Comparison of ENCODE assay signal across 16 mouse cellular contexts in genomic region chr2:124176711-124177169, GRCm38 (mm10).
DNase-seq lines count a peak whose midpoint lies in the region; ATAC-seq and TF ChIP-seq lines count a peak whose summit lies in the region.
"Had no signal": no experiment of that assay in that cellular context is flagged by ENCODE, and none has a peak within 500 bp of the region (broad histone marks: within the 10 kb centered on the region; RNA-seq: fewer than 3 reads in every experiment).

No protein-coding gene starts in this region.

- H3K4me1 ChIP-seq in lung, embryonic 14.5 days (ENCODE audit: insufficient read depth): no peaks in the 10 kb centered on the region
- H3K4me1 ChIP-seq in forebrain, embryonic 12.5 days: peaks cover 16% of the 10 kb centered on the region
- peaks cover 21% of the 10 kb centered on the region for H3K4me1 ChIP-seq in midbrain, embryonic 15.5 days
- H3K4me1 ChIP-seq in thymus, adult 2 months (replicated peaks; ENCODE audit: control insufficient read depth, insufficient read depth, low read length): no peaks in the 10 kb centered on the region
- H3K4me1 ChIP-seq: heart, embryonic 12.5 days had no signal

- no peak overlapping the region for H3K27ac ChIP-seq in lung, embryonic 14.5 days (ENCODE audit: low read depth)
- H3K27ac ChIP-seq in forebrain, embryonic 12.5 days: peak overlapping the region; percentile 74
- H3K27ac ChIP-seq in midbrain, embryonic 15.5 days: 0 out of 2 replicates have a peak overlapping the region, but pooled peaks have one; percentile 43
- H3K27ac ChIP-seq in thymus, adult 2 months (ENCODE audit: control insufficient read depth, insufficient read depth, low read length): no peak overlapping the region
- H3K27ac ChIP-seq: liver, embryonic 14.5 days had no signal

- H3K9me3 ChIP-seq in lung, embryonic 14.5 days (ENCODE audit: low read depth, low read length): no peaks in the 10 kb centered on the region
- no peaks in the 10 kb centered on the region for H3K9me3 ChIP-seq in forebrain, embryonic 12.5 days
- no peaks in the 10 kb centered on the region for H3K9me3 ChIP-seq in midbrain, embryonic 15.5 days
- H3K9me3 ChIP-seq: heart, embryonic 12.5 days had no signal

- TF ChIP-seq POLR2A in thymus, adult 2 months (IDR thresholded peaks at IDR 0.05; ENCODE audit: control insufficient read depth, extremely low read depth, insufficient read depth, low read length, poor library complexity): no peak

- 54% methylated on average over 4 of the region's 4 CpGs for WGBS in lung, embryonic 14.5 days
- 30% methylated on average over 4 of the region's 4 CpGs for WGBS in forebrain, embryonic 12.5 days
- WGBS in midbrain, embryonic 15.5 days: 39% methylated on average over 4 of the region's 4 CpGs
- 88% methylated on average over 4 of the region's 4 CpGs for WGBS in thymus, adult 2 months

- H3K4me2 ChIP-seq in lung, embryonic 14.5 days: no peak overlapping the region
- H3K4me2 ChIP-seq in forebrain, embryonic 12.5 days: no peak overlapping the region
- no peak overlapping the region for H3K4me2 ChIP-seq in midbrain, embryonic 15.5 days
- H3K4me2 ChIP-seq: heart, embryonic 12.5 days had no signal

- no peak for TF ChIP-seq CTCF in lung, embryonic 14.5 days (IDR thresholded peaks at IDR 0.05; ENCODE audit: low read depth)
- no peak for TF ChIP-seq CTCF in thymus, adult 2 months (IDR thresholded peaks at IDR 0.05; ENCODE audit: borderline replicate concordance, control insufficient read depth, extremely low read depth, insufficient read depth, low read length, poor library complexity)

- no peaks in the 10 kb centered on the region for H3K27me3 ChIP-seq in lung, embryonic 14.5 days (ENCODE audit: insufficient read depth, low read length)
- no peaks in the 10 kb centered on the region for H3K27me3 ChIP-seq in forebrain, embryonic 12.5 days
- no peaks in the 10 kb centered on the region for H3K27me3 ChIP-seq in midbrain, embryonic 15.5 days (replicated peaks)
- H3K27me3 ChIP-seq in thymus, adult 2 months (ENCODE audit: control insufficient read depth, insufficient read depth, low read length): no peaks in the 10 kb centered on the region
- H3K27me3 ChIP-seq: heart, embryonic 12.5 days had no signal

- no peaks in the 10 kb centered on the region for H3K36me3 ChIP-seq in lung, embryonic 14.5 days (ENCODE audit: insufficient read depth)
- no peaks in the 10 kb centered on the region for H3K36me3 ChIP-seq in forebrain, embryonic 12.5 days (replicated peaks)
- no peaks in the 10 kb centered on the region for H3K36me3 ChIP-seq in midbrain, embryonic 15.5 days (replicated peaks)
- H3K36me3 ChIP-seq in thymus, adult 2 months (ENCODE audit: control insufficient read depth, insufficient read depth, low read length): no peaks in the 10 kb centered on the region
- H3K36me3 ChIP-seq: heart, embryonic 12.5 days had no signal

- no peak overlapping the region for H3K4me3 ChIP-seq in lung, embryonic 14.5 days (ENCODE audit: low read depth, low read length)
- no peak overlapping the region for H3K4me3 ChIP-seq in forebrain, embryonic 12.5 days (replicated peaks)
- no peak overlapping the region for H3K4me3 ChIP-seq in midbrain, embryonic 15.5 days
- no peak overlapping the region for H3K4me3 ChIP-seq in thymus, adult 2 months (ENCODE audit: control insufficient read depth, insufficient read depth, low read length)
- H3K4me3 ChIP-seq: erythroblast, embryonic 14.5 days; heart, embryonic 12.5 days had no signal

- peak; percentile 19 to 41 for DNase-seq in cerebellum, postnatal 10 days
- peak; percentile 11 for DNase-seq in lung, embryonic 14.5 days
- DNase-seq in lung, postnatal 25 days (ENCODE audit: low spot score): no peak
- DNase-seq in adrenal gland, postnatal 14 days: no peak
- DNase-seq in thymus, adult 2 months: no peak
- DNase-seq: adrenal gland, adult 8-10 months; kidney, postnatal 14 days; lung, postnatal 36 days; thymus, postnatal 14 days had no signal

- no peak for ATAC-seq in cerebellum, adult (ENCODE audit: insufficient number of reproducible peaks, low FRiP score, low TSS enrichment)
- ATAC-seq in lung, embryonic 14.5 days (ENCODE audit: insufficient read depth): no peak
- ATAC-seq in forebrain, embryonic 12.5 days (ENCODE audit: low FRiP score): peak; percentile 79; the same call in 1 of the 2 replicates
- peak; percentile 81 for ATAC-seq in midbrain, embryonic 15.5 days (replicated peaks)
- ATAC-seq: inflammation-experienced regulatory T-cells, adult 6 months had no signal

- H3K9ac ChIP-seq in lung, embryonic 14.5 days: no peak overlapping the region
- no peak overlapping the region for H3K9ac ChIP-seq in forebrain, embryonic 12.5 days
- H3K9ac ChIP-seq in midbrain, embryonic 15.5 days: no peak overlapping the region
- H3K9ac ChIP-seq: heart, embryonic 12.5 days; liver, embryonic 14.5 days had no signal

Comparison
In these comparisons a context has a peak if more than half of its experiments do, and no peak if none do; other contexts are left out.
1. DNase-seq: peak in cerebellum, postnatal 10 days (2 of 2) and lung, embryonic 14.5 days (single experiment); none in lung, postnatal 25 days (single experiment), adrenal gland, postnatal 14 days (single experiment) and thymus, adult 2 months (single experiment).
2. ATAC-seq: peak in forebrain, embryonic 12.5 days (single experiment) and midbrain, embryonic 15.5 days (single experiment); none in cerebellum, adult (single experiment) and lung, embryonic 14.5 days (single experiment).
3. H3K27ac ChIP-seq: peak in forebrain, embryonic 12.5 days (single experiment) and midbrain, embryonic 15.5 days (single experiment); none in lung, embryonic 14.5 days (single experiment) and thymus, adult 2 months (single experiment).